Comparison of ENCODE assay signal across 8 mouse cellular contexts in the genomic region with DNA sequence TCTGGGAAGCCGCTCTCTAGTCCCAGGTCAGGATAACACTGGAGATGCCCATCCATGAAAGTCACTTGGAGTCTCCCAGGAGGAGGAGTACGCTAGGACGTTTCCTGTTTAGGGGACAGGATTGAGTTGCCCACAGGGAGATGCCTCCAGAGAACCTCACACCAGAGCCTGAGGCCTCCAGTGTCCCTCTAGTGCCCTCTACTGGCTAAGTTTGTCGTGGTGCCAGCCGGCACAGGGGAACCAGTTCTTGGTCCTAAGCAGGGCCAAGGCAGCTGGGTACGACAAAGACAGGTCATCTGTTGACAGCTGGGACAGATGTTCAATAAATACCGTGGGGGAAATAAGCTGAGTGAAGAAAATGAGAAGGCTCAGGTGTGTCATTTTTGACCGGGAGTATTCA.
DNase-seq lines count a peak whose midpoint lies in the region; ATAC-seq and TF ChIP-seq lines count a peak whose summit lies in the region.

No protein-coding gene starts in this region.

- no peak overlapping the region for H3K27ac ChIP-seq in kidney, adult 2 months (ENCODE audit: insufficient read depth, low read depth, low read length)
- no peak overlapping the region for H3K27ac ChIP-seq in stomach, embryonic 16.5 days (ENCODE audit: low read length)

- H3K4me2 ChIP-seq in stomach, embryonic 16.5 days (ENCODE audit: low read depth, low read length): no peak overlapping the region

- no peaks in the 10 kb centered on the region for H3K4me1 ChIP-seq in kidney, adult 2 months (ENCODE audit: control insufficient read depth, insufficient read depth, low read length)
- peaks cover 5% of the 10 kb centered on the region; the same call in 1 of the 2 replicates for H3K4me1 ChIP-seq in stomach, embryonic 16.5 days (ENCODE audit: control insufficient read depth, insufficient read depth, low read length)

- DNase-seq in 3T3-L1 (ENCODE audit: low read depth, low spot score): peak; percentile 44
- DNase-seq in adrenal gland, adult 2 months: peak; percentile 78
- peak; percentile 90 for DNase-seq in embryo, embryonic 10.5 days (ENCODE audit: low spot score)
- DNase-seq in kidney, adult 2 months: peak; percentile 70
- peak; percentile 61 to 71 for DNase-seq in left cerebral cortex, postnatal 36 days (ENCODE audit: low spot score in 2 of 2)
- peak; percentile 91 for DNase-seq in naive thymus-derived CD4-positive, alpha-beta T cell, adult 2 months (ENCODE audit: low read depth)

- TF ChIP-seq POLR2A in kidney, adult 2 months (IDR thresholded peaks at IDR 0.05; ENCODE audit: low read depth, low read length): no peak

- H3K9me3 ChIP-seq in stomach, embryonic 16.5 days (replicated peaks; ENCODE audit: control insufficient read depth, low read length): no peaks in the 10 kb centered on the region

- no peaks in the 10 kb centered on the region for H3K36me3 ChIP-seq in kidney, adult 2 months (ENCODE audit: control insufficient read depth, insufficient read depth, low read length)
- no peaks in the 10 kb centered on the region for H3K36me3 ChIP-seq in stomach, embryonic 16.5 days (ENCODE audit: control insufficient read depth, insufficient read depth, low read length)

- H3K4me3 ChIP-seq in kidney, adult 2 months (ENCODE audit: insufficient read depth, low read depth, low read length): no peak overlapping the region
- H3K4me3 ChIP-seq in stomach, embryonic 16.5 days (replicated peaks; ENCODE audit: low read length): no peak overlapping the region

- 39% methylated on average over 8 of the region's 8 CpGs for WGBS in kidney, adult 2 months
- 43% methylated on average over 8 of the region's 8 CpGs for WGBS in stomach, embryonic 16.5 days

- intact Hi-C loops in left cerebral cortex, postnatal 36 days (cut with DNase I): loop anchor here (1.0 to 10.0 kb wide), 5 partner anchors 200 to 1466 kb away; a partner anchor contains a TSS

- peak; percentile 96 for ATAC-seq in granulocyte monocyte progenitor cell, adult 5-6 weeks (replicated peaks; ENCODE audit: poor library complexity, severe bottlenecking)
- peak; percentile 56; the same call in 1 of the 2 replicates for ATAC-seq in stomach, embryonic 16.5 days (ENCODE audit: insufficient read depth, low FRiP score)

- TF ChIP-seq CTCF in kidney, adult 2 months (conservative IDR thresholded peaks at IDR 0.05; ENCODE audit: insufficient read depth, insufficient read length, low read depth, low read length): peak; percentile 91

- no peaks in the 10 kb centered on the region for H3K27me3 ChIP-seq in kidney, adult 2 months (replicated peaks; ENCODE audit: control insufficient read depth, insufficient read depth, low read length)
- H3K27me3 ChIP-seq in stomach, embryonic 16.5 days (ENCODE audit: control insufficient read depth, insufficient read depth, low read length): no peaks in the 10 kb centered on the region

- H3K9ac ChIP-seq in stomach, embryonic 16.5 days (ENCODE audit: low read length): peak overlapping the region; percentile 11; the same call in 1 of the 2 replicates
